Mouse (Mus musculus): ENCODE measurements around the gene Csf3r.

- TF ChIP-seq ZNF384 (IDR thresholded peaks at IDR 0.05; ENCODE audit: low read depth, low read length) (no peak), MAFK (IDR thresholded peaks at IDR 0.05; ENCODE audit: insufficient read depth, low read depth, low read length) (no peak), CHD2 (IDR thresholded peaks at IDR 0.05; ENCODE audit: low read depth, low read length) (no peak), HCFC1 (IDR thresholded peaks at IDR 0.05; ENCODE audit: borderline replicate concordance, insufficient read depth, low read length) (no peak)
Measured at GRCm38 (mm10) chr4:126068842-126069241, 44.5 kb downstream of the Csf3r start.
